Mouse (Mus musculus): ENCODE data around the gene Rif1. TPM values are rescaled to one million over a fixed set of nuclear protein-coding genes. Genes with fewer than 3 reads are reported as not detected.
"Not testable (repeated sequence)": the region's sequence is repeated elsewhere in the genome, so short reads cannot be mapped to it uniquely, and the experiment has no call there.

The Rif1 gene
- total RNA-seq, 4 experiments from 2014 or later: 17.7 to 21.3 (median 20.8) TPM

DNA sequence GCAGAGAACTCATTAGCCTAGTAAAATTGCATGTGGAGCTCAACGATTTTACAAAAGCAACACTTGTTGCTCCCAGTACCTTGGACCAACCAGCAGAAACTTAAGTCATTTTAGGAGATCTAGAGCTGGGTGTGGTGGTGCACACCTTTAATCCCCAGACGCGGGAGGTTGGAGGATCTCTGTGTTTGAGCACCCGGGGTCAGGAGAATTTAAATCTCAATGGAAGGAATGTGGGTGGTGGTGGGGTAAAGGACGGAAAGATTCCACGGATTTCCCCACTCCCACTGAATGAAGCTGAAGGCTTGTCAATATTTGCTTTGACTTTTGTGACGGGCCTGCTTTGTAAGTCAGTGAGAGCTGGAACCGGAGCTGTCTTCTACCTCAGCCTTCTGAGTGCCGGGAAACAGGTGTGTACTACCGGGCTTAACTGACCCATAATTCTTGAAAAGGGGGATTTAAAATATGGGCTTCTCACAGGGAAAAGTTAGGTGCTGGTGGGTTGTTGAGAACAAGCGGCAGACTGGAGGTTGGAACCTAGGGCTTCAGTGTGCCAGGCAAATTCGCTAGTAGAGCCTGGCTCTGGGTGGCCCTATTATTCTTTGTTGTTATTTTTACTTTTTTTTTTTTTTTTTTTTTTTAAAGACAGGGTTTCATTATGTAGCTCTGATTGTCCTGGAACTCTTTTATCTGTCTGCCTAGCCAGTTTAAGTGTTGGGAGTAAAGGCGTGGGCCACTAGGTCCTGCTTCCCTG, 1.2 kb upstream of the Rif1 start:
- no peak for DNase-seq (ENCODE audit: low spot score)

DNA sequence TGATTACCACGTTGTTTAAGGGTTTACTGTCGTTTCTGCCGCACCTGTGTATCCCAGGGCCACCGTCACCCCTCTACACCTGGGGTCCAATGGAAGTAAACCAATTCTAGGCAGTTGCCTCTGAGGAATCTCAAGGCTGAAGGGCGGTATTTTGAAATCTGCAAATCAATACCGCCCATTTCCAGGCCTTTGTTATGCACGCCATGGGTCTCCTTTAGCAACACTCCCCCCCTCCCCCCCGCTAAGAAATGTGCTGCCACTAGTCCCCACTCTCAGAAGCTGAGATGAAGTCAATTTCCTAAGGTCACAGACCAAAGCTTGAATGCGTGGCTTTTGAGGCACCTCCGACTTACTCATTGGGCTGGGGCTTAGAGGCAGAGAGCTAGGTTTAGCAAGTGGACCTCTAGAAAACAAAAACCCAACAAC, 554 bp upstream of the Rif1 start:
- DNase-seq (ENCODE audit: low spot score): no peak

- peak; percentile 16 for DNase-seq (ENCODE audit: low spot score)
These were observed 691 bp downstream of the Rif1 start for GRCm38 (mm10) chr2:52073141-52073904.

GRCm38 (mm10) chr2:52078666-52079065, 6.0 kb downstream of the Rif1 start:
- DNase-seq (ENCODE audit: low spot score): no peak

GRCm38 (mm10) chr2:52084013-52084412, 11.4 kb downstream of the Rif1 start:
- no peak for DNase-seq (ENCODE audit: low spot score)

DNA sequence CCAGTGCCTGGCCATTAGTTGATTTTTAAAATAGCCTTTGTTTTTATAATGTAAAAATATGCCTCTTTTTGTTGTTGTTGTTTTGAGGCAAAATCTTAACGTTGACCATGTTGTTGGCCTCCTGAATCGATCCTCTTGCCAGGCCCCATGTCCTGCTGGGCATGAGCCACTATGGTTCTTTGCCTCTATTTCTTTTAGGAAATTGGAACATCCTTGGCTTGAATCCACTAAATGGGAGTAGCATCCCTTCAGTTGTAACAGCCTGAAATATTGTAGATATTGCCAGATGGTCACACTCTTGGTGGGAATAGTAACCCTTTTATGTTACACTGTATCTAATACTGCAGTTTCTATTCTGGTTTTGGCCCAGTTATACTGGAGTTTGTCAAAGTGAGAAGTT, 11.9 kb downstream of the Rif1 start:
- no peak for DNase-seq (ENCODE audit: low spot score)

- no peak for DNase-seq (ENCODE audit: low spot score)
These were observed 41.5 kb downstream of the Rif1 start for GRCm38 (mm10) chr2:52114086-52114485.

- not testable (repeated sequence) for DNase-seq (ENCODE audit: low spot score)
These were observed 58.7 kb downstream of the Rif1 start for GRCm38 (mm10) chr2:52131370-52131769.

DNA sequence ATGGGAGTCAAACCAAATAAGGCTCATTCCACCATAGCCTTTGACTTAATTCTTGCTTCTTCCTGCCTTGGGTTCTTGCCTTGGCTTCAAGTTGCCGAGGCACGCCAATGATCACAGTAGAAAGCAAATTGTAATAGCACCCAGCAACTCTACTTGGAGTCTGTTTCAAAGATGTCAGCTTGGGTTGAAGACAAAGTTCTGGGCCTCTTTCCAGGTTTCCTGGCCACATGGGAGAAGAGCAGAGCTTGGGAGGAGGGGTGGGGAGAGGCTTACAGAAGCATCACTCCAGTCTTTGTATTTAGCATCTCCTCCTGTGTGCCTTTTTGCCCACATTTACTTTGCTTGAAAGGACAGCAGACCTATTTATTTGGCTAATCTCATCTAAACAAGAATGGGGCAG, 60.7 kb downstream of the Rif1 start:
- DNase-seq (ENCODE audit: low spot score): peak; percentile 28

- DNase-seq (ENCODE audit: low spot score): peak; percentile 6
These were observed 80.4 kb downstream of the Rif1 start for GRCm38 (mm10) chr2:52153064-52153463.

- DNase-seq (ENCODE audit: low spot score): no peak
These were observed 96.8 kb downstream of the Rif1 start for GRCm38 (mm10) chr2:52169243-52170005.

Other genes with a start within 250 kb of the Rif1 start
- gene Rbm43, start 137.7 kb upstream of the Rif1 start, total RNA-seq (2022): 1 to 10 TPM; 3.3 to 4.1 (median 3.7) TPM
- gene Nmi, start 99.3 kb upstream of the Rif1 start, total RNA-seq (2022): 1 to 10 TPM; 4.5 to 8.7 (median 6.3) TPM
- under 1 TPM; 0.59 to 0.86 (median 0.67) TPM for gene Tnfaip6, start 34.8 kb upstream of the Rif1 start, total RNA-seq (2022)

Measured in heart, adult 8-10 months (tissue).